Mouse (Mus musculus) embryo, embryonic 10 days (tissue): Measurements from ENCODE around the gene Tenm2.
A peak's percentile ranks its signal among the peaks of the same experiment; 100 is the strongest.

Source experiments
- DNase-seq: peaks from one replicate; pipeline ENCODE4 v3.0.0-alpha.2; 2015; ENCODE audit warnings: low spot score

Tenm2 gene

GRCm38 (mm10) chr11:35985841-35986393 lies 1249.8 kb downstream of the Tenm2 start:
- peak; percentile 57 for DNase-seq

- no peak for DNase-seq
Measured at GRCm38 (mm10) chr11:35982734-35983133, 1253.0 kb downstream of the Tenm2 start.

- DNase-seq, result peak; percentile 75
Measured at GRCm38 (mm10) chr11:35980411-35980917, 1255.3 kb downstream of the Tenm2 start, which contains the start of gene Wwc1. Gene Wwc1 (minus strand): TSS chr11:35980527.

GRCm38 (mm10) chr11:35979733-35980410 lies 1255.9 kb downstream of the Tenm2 start:
- peak; percentile 36 for DNase-seq

- DNase-seq, result no peak
Measured at GRCm38 (mm10) chr11:35979266-35979732, 1256.5 kb downstream of the Tenm2 start.

- no peak for DNase-seq
Measured at GRCm38 (mm10) chr11:35977796-35978195, 1258.0 kb downstream of the Tenm2 start.

GRCm38 (mm10) chr11:35977096-35977495 lies 1258.7 kb downstream of the Tenm2 start:
- DNase-seq, result no peak

GRCm38 (mm10) chr11:35976482-35976881 lies 1259.3 kb downstream of the Tenm2 start:
- DNase-seq, result peak; percentile 55

- no peak for DNase-seq
Measured at GRCm38 (mm10) chr11:35974632-35975450, 1260.9 kb downstream of the Tenm2 start.

GRCm38 (mm10) chr11:35973135-35973534 lies 1262.6 kb downstream of the Tenm2 start:
- no peak for DNase-seq

GRCm38 (mm10) chr11:35972270-35972931 lies 1263.4 kb downstream of the Tenm2 start:
- DNase-seq, result peak; percentile 28

- no peak for DNase-seq
Measured at GRCm38 (mm10) chr11:35970806-35971705, 1264.7 kb downstream of the Tenm2 start.

GRCm38 (mm10) chr11:35968291-35968690 lies 1267.5 kb downstream of the Tenm2 start:
- no peak for DNase-seq

GRCm38 (mm10) chr11:35963981-35964549 lies 1271.7 kb downstream of the Tenm2 start:
- no peak for DNase-seq

GRCm38 (mm10) chr11:35963554-35963953 lies 1272.2 kb downstream of the Tenm2 start:
- DNase-seq, result no peak

GRCm38 (mm10) chr11:35962431-35962830 lies 1273.3 kb downstream of the Tenm2 start:
- no peak for DNase-seq

GRCm38 (mm10) chr11:35959270-35959669 lies 1276.5 kb downstream of the Tenm2 start:
- DNase-seq, result no peak
